ENCODE assay signal across 9 mouse cellular contexts in the genomic region with DNA sequence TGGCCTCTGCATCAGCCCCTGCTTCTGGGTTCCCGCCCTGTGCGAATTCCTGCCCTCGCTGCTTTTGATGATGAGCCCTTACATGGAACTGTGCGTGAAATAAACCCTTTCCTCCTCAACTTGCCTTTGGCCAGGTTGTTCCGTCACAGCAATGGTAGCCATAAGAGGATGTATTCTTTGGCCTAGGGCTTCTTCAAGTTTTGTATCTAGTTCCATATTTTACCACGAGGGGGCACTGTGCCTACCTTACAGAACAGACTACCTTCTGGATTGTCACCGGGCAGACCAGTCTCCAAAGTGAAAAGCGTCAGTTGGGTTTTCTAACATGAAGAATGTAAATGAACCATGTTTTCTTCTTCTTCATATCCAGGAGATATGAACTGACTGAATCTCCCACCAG. TPM values are rescaled to one million over a fixed set of nuclear protein-coding genes. Genes with fewer than 3 reads are reported as not detected.
A peak's percentile ranks its signal among the peaks of the same experiment; 100 is the strongest.
DNase-seq lines count a peak whose midpoint lies in the region; ATAC-seq and TF ChIP-seq lines count a peak whose summit lies in the region.
"Had no signal": no experiment of that assay in that cellular context is flagged by ENCODE, and none has a peak within 500 bp of the region (broad histone marks: within the 10 kb centered on the region; RNA-seq: fewer than 3 reads in every experiment).

No protein-coding gene starts in this region.

- no peak overlapping the region for H3K4me2 ChIP-seq in hindbrain, embryonic 12.5 days (replicated peaks)
- no peak overlapping the region for H3K4me2 ChIP-seq in forebrain, embryonic 13.5 days
- H3K4me2 ChIP-seq in intestine, postnatal 0 days (replicated peaks; ENCODE audit: low read depth) = no peak overlapping the region
- H3K4me2 ChIP-seq in neural tube, embryonic 11.5 days (ENCODE audit: low read depth) = no peak overlapping the region
- H3K4me2 ChIP-seq: liver, embryonic 15.5 days had no signal

- H3K9ac ChIP-seq in hindbrain, embryonic 12.5 days = no peak overlapping the region
- no peak overlapping the region for H3K9ac ChIP-seq in forebrain, embryonic 13.5 days
- no peak overlapping the region for H3K9ac ChIP-seq in intestine, postnatal 0 days (ENCODE audit: low read depth, low read length)
- no peak overlapping the region for H3K9ac ChIP-seq in neural tube, embryonic 11.5 days (ENCODE audit: low read length)
- H3K9ac ChIP-seq: liver, embryonic 15.5 days had no signal

- peak; percentile 26 for DNase-seq in hindbrain, embryonic 10.5 days (ENCODE audit: low spot score)
- peak; percentile 68 for DNase-seq in R1 (ENCODE audit: low read depth, low spot score)
- DNase-seq in left cerebral cortex, postnatal 14 days (ENCODE audit: low spot score in 2 of 2) = peak; percentile 68 to 73
- peak; percentile 25 for DNase-seq in neural tube, embryonic 11.5 days (ENCODE audit: low spot score)
- DNase-seq in thymus, postnatal 4 days = peak; percentile 57

- H3K36me3 ChIP-seq in hindbrain, embryonic 10.5 days = no peaks in the 10 kb centered on the region
- H3K36me3 ChIP-seq in hindbrain, embryonic 12.5 days = no peaks in the 10 kb centered on the region
- H3K36me3 ChIP-seq in forebrain, embryonic 13.5 days (ENCODE audit: poor library complexity, severe bottlenecking) = no peaks in the 10 kb centered on the region
- H3K36me3 ChIP-seq in intestine, postnatal 0 days (ENCODE audit: control insufficient read depth, insufficient read depth) = no peaks in the 10 kb centered on the region
- H3K36me3 ChIP-seq in neural tube, embryonic 11.5 days (ENCODE audit: control insufficient read depth, insufficient read depth, low read length) = no peaks in the 10 kb centered on the region
- H3K36me3 ChIP-seq: liver, embryonic 15.5 days had no signal

- H3K4me3 ChIP-seq in hindbrain, embryonic 10.5 days = no peak overlapping the region
- H3K4me3 ChIP-seq in hindbrain, embryonic 12.5 days = no peak overlapping the region
- H3K4me3 ChIP-seq in forebrain, embryonic 13.5 days = no peak overlapping the region
- H3K4me3 ChIP-seq in intestine, postnatal 0 days (ENCODE audit: low read depth, low read length) = no peak overlapping the region
- no peak overlapping the region for H3K4me3 ChIP-seq in neural tube, embryonic 11.5 days (ENCODE audit: low read depth, low read length)
- H3K4me3 ChIP-seq: liver, embryonic 15.5 days had no signal

- TF ChIP-seq CTCF in intestine, postnatal 0 days (IDR thresholded peaks at IDR 0.05; ENCODE audit: low read depth) = peak; percentile 74

- ATAC-seq in hindbrain, embryonic 12.5 days (ENCODE audit: low FRiP score) = no peak; the same call in 1 of the 2 replicates
- 0 out of 2 replicates have a peak, but pooled peaks have one; percentile 45 for ATAC-seq in forebrain, embryonic 13.5 days
- no peak for ATAC-seq in intestine, postnatal 0 days
- peak; percentile 41; the same call in 1 of the 2 replicates for ATAC-seq in neural tube, embryonic 11.5 days (ENCODE audit: insufficient read depth, low FRiP score, low TSS enrichment)

- H3K27me3 ChIP-seq in hindbrain, embryonic 10.5 days (ENCODE audit: insufficient read depth, poor library complexity, severe bottlenecking) = no peaks in the 10 kb centered on the region
- no peaks in the 10 kb centered on the region for H3K27me3 ChIP-seq in hindbrain, embryonic 12.5 days
- no peaks in the 10 kb centered on the region for H3K27me3 ChIP-seq in forebrain, embryonic 13.5 days
- H3K27me3 ChIP-seq in intestine, postnatal 0 days (replicated peaks; ENCODE audit: control insufficient read depth, insufficient read depth, low read length) = no peaks in the 10 kb centered on the region
- H3K27me3 ChIP-seq in neural tube, embryonic 11.5 days (ENCODE audit: control insufficient read depth, insufficient read depth, low read length) = no peaks in the 10 kb centered on the region
- H3K27me3 ChIP-seq: liver, embryonic 15.5 days had no signal

- no peaks in the 10 kb centered on the region for H3K9me3 ChIP-seq in hindbrain, embryonic 10.5 days
- no peaks in the 10 kb centered on the region for H3K9me3 ChIP-seq in hindbrain, embryonic 12.5 days (replicated peaks)
- no peaks in the 10 kb centered on the region for H3K9me3 ChIP-seq in forebrain, embryonic 13.5 days (replicated peaks)
- no peaks in the 10 kb centered on the region for H3K9me3 ChIP-seq in intestine, postnatal 0 days (ENCODE audit: control insufficient read depth)
- H3K9me3 ChIP-seq in neural tube, embryonic 11.5 days (ENCODE audit: control insufficient read depth, low read length) = no peaks in the 10 kb centered on the region
- H3K9me3 ChIP-seq: liver, embryonic 15.5 days had no signal

- WGBS in hindbrain, embryonic 10.5 days = 49% methylated on average over 8 of the region's 8 CpGs
- WGBS in hindbrain, embryonic 12.5 days = 40% methylated on average over 8 of the region's 8 CpGs
- 46% methylated on average over 8 of the region's 8 CpGs for WGBS in forebrain, embryonic 13.5 days
- WGBS in intestine, postnatal 0 days = 43% methylated on average over 8 of the region's 8 CpGs
- 52% methylated on average over 8 of the region's 8 CpGs for WGBS in neural tube, embryonic 11.5 days

- intact Hi-C loops in left cerebral cortex, postnatal 14 days (cut with DNase I) = loop anchor here (5.0 kb wide), 2 partner anchors 139 to 174 kb away; no protein-coding TSS in a partner anchor

- H3K27ac ChIP-seq in hindbrain, embryonic 10.5 days = no peak overlapping the region
- no peak overlapping the region for H3K27ac ChIP-seq in hindbrain, embryonic 12.5 days
- no peak overlapping the region for H3K27ac ChIP-seq in forebrain, embryonic 13.5 days
- no peak overlapping the region for H3K27ac ChIP-seq in intestine, postnatal 0 days (ENCODE audit: low read depth, low read length)
- H3K27ac ChIP-seq in neural tube, embryonic 11.5 days (ENCODE audit: low read depth, low read length) = no peak overlapping the region
- H3K27ac ChIP-seq: liver, embryonic 15.5 days had no signal

- no peaks in the 10 kb centered on the region for H3K4me1 ChIP-seq in hindbrain, embryonic 10.5 days (replicated peaks)
- H3K4me1 ChIP-seq in hindbrain, embryonic 12.5 days = no peaks in the 10 kb centered on the region
- no peaks in the 10 kb centered on the region for H3K4me1 ChIP-seq in forebrain, embryonic 13.5 days
- H3K4me1 ChIP-seq in intestine, postnatal 0 days (replicated peaks; ENCODE audit: control insufficient read depth, insufficient read depth, low read length) = no peaks in the 10 kb centered on the region
- H3K4me1 ChIP-seq in neural tube, embryonic 11.5 days (ENCODE audit: control insufficient read depth, insufficient read depth, low read length) = no peaks in the 10 kb centered on the region
- H3K4me1 ChIP-seq: liver, embryonic 15.5 days had no signal

RNA-seq across cellular contexts. Expression of a gene that starts 58.7 kb away (rescaled TPM):
- polyA plus RNA-seq in hindbrain, embryonic 10.5 days (2016; fragmentation: Nextera tagmentation; extraction: Ambion mirVana) = 1.9 TPM in 2 replicates
- polyA plus RNA-seq in hindbrain, embryonic 12.5 days (2016; fragmentation: Nextera tagmentation; extraction: Ambion mirVana) = 2.6 and 3.0 TPM in 2 replicates
- 1.1 and 1.8 TPM in 2 replicates for polyA plus RNA-seq in forebrain, embryonic 13.5 days (2015; fragmentation: Nextera tagmentation; extraction: Ambion mirVana)
- 1.1 and 1.8 TPM in 2 replicates for polyA plus RNA-seq in intestine, postnatal 0 days (2015; fragmentation: Nextera tagmentation; extraction: Ambion mirVana)
- total RNA-seq in left cerebral cortex, postnatal 14 days (2021) = 10 to 100 TPM in 1 of 2 experiments, 1 to 10 TPM in 1; 9.4 to 12.7 TPM
- 3.8 and 4.1 TPM in 2 replicates for polyA plus RNA-seq in neural tube, embryonic 11.5 days (2014; fragmentation: Nextera tagmentation; extraction: Ambion mirVana)

Comparison
In these comparisons a context has a peak if more than half of its experiments do, and no peak if none do; other contexts are left out.
1. ATAC-seq: peak in forebrain, embryonic 13.5 days (single experiment) and neural tube, embryonic 11.5 days (single experiment); none in hindbrain, embryonic 12.5 days (single experiment) and intestine, postnatal 0 days (single experiment).
2. Peak in every context shown above with its lines, with median percentiles within 50 percentile points of each other: DNase-seq.